Mouse (Mus musculus): Measurements from ENCODE around the gene Kcnq1.

DNA sequence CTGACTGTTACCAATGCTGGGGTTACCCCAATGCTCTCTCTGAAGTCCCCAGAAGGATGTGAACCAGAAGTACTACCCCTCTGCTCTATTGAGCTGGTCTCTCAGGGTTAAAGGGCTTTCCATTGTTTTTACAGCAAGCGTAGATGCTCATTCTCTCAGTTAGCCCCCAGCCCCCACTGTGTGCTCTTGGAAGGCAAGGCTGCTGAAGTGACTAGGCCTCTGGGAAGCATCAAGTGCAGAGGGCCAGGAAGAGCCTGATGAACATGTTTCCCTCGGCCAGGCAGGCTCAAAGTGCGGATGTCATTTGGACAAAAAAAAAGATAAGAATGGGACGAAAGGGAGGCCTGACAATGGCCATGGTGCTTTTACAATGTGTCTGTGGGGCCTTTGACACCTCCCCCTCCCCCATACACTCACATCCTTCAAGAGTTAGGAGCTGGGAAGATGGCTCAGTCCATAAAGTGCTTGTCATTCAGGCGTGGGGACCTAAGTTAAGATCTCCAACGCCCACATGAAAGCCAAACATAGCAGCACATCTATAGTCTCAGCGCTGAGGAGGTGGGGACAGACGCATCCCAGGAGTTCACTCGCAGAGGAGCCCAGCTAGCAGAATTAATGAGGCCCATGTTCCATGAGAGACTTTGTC lies 196.6 kb downstream of the Kcnq1 start:
- TF ChIP-seq CTCF (IDR thresholded peaks at IDR 0.05; ENCODE audit: extremely low read depth, insufficient read depth, low read length) (no peak), POLR2A (IDR thresholded peaks at IDR 0.05; ENCODE audit: extremely low read depth, insufficient read depth, low read length) (no peak)
